Mouse (Mus musculus) retina, adult 2 months (tissue): ENCODE results near the gene Sycp2.
"Not testable (repeated sequence)": the region's sequence is repeated elsewhere in the genome, so short reads cannot be mapped to it uniquely, and the experiment has no call there.

Experiments
- DNase-seq: peaks from one replicate; pipeline ENCODE4 v3.0.0-alpha.2; 2012; ENCODE audit warnings: low read depth, low spot score

Sycp2 gene

DNA sequence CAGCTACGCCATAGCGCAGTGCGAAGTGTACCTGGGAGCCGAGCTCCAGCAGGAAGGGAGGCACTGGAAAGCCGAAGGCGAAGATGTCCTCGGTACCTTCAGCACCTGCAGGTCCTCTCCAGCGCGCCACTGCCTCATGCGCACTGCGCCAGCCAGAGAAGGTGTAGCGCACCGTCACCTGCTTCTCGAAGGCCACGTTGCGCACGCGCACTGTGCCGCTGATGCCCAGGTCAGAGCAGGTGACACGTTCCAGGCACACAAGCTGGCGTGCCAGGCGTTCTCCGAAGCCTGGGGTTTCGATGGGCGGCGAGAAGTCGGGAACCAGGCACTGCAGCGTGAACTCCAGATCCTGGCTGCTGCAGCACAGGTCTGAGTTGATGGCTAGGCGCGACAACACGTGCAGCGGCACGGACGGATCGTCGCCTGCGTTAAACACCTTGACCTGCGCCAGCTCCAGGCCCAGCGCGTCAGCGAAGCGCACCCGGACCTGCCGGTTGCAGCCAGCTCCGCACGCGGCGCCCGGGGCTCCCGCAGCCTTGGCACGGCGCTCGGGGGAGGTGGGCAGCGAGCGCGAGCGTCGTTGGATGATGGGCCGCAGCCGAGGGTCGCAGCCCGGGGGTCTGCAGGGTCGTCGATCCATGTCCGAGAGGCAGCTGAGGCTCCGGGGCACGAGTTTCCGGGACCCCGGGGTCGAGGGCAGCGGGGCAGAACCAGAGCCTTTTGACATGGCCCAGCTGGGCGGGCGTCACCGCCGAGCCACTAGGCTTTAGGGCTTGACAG, 6.2 kb upstream of the Sycp2 start:
- DNase-seq = no peak

DNA sequence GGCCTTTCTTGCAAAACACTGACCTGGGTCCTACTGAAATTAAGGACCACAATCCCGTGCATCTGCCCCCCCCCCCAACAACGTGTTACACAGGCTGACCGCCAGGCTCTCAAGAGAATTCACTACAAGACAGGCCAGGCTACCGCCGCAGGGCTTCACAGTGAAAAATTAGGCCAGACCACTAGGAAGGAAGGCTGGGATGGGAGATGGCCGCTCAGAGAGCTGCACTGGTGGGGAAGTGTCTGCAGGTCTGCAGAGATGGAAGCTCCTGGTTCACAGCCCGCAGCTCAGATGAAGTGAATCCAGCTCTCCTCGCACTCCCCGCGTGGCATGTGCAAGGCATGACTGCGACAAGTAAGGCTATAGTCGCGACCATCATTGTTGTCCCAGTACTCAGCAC, 5.6 kb upstream of the Sycp2 start:
- DNase-seq = no peak

DNA sequence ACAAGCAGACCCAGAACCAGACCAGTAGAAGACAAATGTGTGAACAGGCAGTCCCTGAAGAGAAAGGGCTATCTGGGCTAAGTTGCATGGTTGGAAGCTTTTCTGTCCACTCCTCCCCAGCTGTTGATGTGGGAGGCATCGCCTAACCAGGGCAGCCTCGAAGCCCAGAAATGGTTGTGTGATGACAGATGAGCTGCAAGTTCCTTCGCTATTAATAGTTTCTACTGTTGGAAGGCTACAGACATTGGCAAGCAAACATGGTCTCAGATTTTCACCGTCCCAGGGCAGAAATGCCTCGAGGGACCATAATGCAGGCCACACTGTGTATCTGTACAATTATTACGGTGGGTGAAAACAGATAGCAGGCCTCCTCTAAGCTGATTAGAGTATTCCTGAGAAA, 5.1 kb upstream of the Sycp2 start:
- no peak for DNase-seq

DNA sequence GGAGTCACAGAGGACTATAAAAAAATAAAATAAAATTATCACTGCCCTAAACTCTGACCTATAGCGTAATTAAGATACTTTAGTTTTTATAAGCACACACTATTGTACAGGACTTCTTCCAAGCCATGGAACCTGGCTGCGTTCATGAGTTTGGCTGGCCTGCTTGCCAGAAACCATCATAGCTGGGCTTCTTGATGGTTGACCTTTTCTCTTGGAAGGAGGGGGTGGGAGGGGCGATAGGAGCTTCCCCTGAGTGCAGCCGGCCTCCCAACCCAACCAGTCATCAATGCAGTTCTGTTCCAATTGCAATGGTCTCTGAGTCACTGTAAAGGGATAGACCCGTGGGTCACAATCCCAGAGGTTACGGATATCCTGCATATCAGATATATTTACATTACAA, 2.8 kb upstream of the Sycp2 start:
- DNase-seq = no peak

DNA sequence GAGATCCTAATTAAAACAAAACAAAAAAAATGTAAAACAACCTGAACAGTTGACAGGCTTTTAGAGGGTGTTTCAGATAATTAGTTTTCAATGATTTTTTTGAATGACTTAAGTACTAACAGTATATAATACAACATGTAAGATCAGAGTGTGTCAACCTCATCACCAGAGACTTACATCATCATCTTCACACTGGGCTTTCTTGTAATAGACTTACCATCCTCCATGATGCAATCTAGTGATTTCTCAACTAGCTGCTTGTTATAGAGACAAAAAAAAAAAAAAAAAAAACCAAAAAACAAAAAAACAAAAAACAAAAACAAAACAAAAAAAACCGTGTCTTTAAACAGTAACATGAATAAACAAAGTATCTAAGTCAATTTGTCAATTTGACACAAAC, 1.5 kb upstream of the Sycp2 start:
- no peak for DNase-seq

DNA sequence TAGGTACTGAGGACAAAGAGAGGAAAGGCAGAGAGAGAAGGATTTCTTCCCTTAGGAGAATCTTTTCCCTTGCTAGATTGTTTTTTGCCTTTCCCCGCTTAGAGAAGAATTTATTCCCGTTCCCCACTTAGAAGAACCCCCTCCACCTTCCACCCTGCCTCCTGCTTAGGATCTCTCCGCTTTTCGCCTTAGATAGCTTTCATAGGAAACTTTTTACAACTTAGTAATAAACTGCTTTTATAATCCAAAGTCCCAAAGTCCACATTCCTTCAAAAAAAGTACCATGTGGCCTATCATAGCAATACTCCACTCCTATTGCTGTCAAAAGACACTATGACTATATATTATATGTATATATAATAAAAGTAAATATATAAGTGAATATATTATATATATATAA, 64.9 kb downstream of the Sycp2 start:
- DNase-seq = no peak

DNA sequence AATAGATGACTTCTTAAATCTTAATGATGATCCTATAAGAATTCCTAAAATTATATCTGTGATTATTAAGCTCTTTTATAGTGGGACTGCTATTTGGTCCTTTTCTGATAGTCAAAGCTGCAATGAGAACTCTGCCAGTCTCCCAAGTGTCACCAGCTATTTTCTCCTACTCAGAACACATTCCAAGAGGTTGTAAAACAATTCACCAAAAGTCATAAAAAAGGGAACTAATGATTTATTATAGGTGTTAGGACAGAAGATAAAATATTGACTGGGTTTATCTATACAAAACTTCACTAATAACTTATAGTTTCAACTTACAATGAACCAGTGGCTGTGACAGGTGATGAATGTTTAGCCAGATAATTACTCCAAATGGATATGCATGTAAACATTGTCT, 65.4 kb downstream of the Sycp2 start:
- not testable (repeated sequence) for DNase-seq

DNA sequence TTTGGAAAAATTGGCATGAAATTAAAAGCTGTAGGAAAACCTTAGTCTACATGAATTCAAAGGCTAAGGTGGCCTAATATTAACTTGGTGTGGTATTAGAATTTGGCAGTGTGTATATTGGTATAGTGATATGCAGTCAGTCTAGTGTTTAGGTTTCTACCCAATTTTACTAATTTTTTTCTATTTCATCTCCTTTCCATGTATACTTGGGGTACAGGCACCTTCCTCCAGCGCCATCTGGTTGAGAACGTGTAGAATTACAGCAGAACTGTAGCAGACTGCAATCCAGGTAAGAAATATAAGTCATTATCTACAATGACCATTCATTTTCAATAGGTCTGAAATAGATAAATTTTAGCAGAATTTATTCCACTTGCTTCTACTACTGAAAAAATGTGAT, 68.4 kb downstream of the Sycp2 start:
- DNase-seq = no peak

DNA sequence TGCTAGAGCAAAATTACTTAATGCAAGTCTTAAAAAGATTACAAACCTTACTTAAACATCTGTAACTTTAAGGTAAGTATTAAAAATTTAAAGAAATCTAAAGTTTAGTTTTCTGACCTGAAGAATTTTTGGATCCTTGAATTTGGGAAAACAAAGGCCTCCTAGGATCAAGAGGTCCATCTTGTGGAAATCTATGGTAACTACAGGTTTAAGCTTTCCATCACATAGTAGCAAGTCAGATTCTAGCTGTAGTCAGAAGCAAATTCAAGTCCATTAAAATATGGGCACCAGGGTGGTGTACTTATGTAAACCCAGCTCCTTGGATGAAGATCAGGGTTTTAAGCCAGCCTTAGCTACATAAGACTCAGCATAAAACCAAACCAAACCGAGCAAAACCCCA, 69.6 kb downstream of the Sycp2 start:
- no peak for DNase-seq

DNA sequence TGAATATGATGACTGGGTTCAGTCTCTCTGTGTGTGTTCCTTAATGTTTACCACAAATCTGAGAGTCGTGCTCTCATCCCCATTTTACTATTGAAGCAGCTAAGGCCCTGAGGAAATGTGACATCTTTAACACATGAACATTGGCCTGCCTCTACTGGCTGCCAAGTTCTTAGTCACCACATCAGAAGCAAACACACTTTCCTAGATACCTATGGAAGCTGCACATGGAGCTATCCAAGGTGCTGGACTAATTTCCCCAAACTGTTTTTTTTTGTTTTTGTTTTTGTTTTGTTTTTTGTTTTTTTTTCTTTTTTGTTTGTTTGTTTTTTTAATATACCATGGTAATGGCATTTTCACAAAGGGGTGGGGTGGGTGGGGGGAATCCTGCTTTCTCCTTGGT, 77.5 kb downstream of the Sycp2 start:
- DNase-seq = no peak

DNA sequence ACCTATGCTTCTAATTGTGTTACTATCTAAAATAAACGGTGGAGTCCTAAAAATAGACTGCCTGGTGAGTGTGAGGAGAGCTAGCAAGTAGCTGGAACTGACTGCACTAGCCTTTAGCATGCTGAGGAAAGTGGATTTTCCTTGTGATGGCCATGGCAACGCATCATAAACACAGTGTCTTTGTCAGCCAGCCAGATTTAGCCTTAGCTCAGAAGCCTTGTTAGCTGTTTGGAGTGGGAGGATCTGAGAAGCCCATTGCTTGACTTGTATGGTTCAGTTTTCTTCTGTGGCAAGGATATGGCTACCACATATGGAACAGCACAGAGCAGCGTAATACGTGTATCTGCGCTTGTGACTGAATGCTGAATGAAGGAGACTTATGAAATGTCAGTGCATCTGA, 77.9 kb downstream of the Sycp2 start:
- DNase-seq = no peak

DNA sequence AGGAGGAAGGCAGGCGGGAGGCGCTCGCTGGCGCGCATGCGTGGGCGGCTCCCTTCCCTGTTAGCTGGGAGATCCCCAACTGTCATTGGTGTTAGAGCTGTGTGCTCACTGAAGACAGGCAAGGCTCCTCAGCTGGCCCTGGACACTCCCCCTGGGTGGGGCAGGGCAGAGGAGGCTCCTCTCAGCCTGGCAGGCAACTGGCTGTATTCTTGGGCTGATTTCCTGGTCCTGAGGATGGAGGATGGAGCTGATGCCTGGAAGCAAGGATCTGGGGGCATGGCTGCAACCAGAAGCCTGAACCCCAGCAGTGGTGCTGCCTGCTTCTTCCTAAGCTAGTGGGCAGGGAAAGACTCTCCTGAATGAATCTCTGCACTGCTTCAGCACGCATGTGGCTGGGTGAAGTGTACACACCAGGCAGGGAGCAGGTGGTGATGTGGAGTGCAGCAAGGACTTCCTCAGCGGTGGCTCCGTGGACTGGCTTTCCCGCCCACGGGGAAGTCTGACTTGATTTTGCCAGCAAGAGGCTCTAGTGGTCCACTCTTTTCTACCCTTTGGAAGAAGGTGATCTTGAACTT, 79.9 kb downstream of the Sycp2 start:
- peak; percentile 49 for DNase-seq

DNA sequence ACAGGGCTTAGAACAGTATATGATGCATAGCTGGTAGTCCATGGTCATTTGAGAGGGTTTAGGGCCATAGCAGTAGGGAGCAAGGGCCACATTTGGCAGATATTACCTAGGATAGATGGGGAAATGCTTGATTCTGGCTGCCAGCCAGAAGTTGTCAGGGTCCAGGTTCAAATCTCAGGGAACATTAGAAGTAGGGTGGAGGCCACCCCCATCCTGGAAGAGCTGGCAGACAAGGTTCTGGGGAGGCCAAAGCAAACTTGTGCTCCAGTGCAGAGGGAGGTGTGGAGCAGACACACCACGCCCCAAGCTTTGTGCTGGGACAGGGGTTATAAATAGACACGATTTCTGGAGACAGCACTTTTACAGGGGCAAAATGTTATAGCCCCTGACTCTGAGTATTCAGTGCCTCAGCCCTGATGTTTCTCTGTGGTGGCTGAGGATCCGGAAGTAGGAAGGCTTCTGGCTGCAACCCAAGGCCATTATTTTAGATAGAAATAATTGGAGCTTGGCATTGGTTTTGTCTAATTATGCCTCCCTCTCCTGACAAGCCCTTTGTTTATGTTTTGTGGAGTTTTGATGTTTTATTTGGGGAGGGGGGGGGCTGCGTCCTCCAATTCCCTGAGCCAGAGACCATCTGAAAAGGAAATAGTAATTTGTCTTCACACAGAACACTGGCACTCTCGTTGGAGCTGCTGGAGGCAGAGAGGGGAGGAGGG, 80.6 kb downstream of the Sycp2 start:
- no peak for DNase-seq

DNA sequence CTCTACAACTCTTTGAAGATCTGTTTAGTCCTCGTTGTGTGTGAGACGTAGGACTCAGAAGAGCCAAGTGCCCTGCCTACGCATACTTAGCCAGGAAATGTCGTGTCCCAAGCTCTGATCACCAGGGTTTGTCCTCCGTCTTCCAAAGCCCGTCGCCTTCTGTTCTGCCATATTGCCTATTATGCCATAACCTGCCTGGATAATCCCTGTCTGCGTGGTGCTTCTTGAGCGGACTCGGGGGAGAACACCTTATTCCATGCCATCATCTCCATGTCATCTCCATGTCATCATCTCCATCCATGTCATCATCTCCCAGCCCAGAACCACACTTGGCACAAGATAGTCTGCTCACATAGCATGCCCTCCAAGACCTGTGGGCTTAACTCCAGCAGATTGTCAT, 81.4 kb downstream of the Sycp2 start:
- DNase-seq = no peak

DNA sequence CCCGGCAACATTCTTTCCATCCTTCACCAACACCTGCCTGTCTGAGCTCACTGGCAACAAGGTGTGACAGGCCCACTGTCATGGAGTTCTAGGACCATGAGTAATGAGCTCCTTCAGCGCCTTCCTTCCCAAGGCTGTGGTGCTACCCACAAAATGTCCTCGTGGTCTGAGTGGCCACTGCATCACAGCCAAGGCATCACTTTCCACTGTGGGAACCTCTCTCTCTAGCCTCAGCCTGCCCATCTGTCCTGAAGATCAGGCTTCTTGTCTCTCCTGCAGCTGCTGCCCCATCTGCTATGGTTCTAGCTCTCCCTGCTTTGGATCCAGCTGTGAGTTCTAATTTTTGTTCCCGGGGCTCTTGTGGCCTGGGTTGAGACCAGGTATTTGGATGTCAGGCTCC, 82.7 kb downstream of the Sycp2 start:
- DNase-seq = no peak

DNA sequence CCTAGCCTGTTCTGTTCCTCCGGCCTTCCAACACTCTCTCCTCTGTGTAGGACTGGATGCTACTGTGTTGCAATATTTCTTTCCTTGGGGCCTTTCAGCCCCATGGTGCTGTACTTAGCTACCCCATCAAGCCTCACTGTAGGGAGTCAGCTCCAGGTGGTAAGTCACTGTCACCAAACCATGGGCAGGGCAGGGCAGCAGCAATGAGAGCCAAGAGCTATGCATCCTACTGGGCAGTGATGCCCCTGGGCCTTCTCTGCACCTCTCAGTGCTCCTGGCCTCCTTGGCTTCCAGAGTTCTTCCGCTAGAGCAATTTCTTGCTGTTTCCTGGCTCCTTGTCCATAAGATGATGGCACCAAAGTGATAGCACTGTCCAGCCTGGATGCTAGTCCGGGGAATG, 83.1 kb downstream of the Sycp2 start:
- DNase-seq = no peak

DNA sequence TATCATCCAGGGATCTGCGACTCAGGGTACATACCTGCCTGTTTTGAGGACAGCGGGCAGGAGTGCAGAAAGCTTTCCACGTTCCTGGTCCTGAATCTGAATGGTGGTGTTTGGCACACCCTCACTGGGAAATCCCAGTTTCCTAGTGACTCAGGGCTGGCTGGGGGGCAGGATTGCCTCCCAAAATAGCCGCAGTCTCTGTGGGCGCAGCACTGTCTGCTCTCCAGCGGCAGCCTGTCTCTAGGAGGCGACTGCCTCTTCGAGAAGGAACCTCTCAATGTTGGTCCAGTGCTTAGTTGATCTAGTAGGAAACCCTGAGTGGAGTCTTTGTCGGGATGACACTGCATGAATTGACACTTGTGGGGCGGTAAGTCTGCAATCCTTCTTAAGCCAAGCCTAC, 86.2 kb downstream of the Sycp2 start:
- DNase-seq = no peak

DNA sequence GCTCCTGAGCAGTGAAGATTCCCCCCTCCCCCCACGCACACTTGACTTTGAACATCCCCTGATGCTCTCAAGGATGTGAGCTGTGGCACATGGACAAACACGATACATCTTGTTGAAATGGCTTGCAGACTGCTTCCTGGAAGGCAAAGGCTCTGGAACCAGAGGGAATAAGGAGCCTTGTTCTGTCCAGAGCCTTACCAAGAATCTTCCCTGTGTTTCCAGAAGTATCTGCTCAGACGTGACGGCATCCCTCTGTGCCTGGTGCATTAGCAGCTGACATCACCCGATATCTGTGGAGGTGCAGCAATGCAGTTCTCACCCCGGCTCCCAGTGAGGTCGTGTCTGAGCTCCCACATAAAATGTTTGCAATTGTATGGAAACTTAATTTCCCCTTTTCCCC, 87.7 kb downstream of the Sycp2 start:
- no peak for DNase-seq

DNA sequence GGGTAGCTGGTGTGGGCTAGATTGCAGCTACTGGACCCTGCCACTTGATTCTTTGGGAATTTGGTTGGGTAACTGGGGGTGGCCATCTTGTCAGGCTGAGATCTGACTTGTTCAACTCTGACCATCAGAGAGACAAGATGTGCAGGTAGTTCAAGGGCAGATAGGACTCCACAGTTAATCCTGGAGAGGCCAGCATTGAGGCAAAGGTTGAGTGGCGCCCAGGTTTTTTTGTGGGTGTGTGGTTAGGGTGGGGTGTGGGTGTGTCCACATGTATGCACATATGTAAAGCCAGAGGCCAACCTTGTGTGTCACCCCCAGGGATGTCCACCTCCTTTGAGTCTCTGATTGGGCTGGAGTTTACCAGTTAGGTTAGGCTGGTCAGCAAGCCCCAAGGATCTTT, 91.2 kb downstream of the Sycp2 start:
- DNase-seq = no peak

DNA sequence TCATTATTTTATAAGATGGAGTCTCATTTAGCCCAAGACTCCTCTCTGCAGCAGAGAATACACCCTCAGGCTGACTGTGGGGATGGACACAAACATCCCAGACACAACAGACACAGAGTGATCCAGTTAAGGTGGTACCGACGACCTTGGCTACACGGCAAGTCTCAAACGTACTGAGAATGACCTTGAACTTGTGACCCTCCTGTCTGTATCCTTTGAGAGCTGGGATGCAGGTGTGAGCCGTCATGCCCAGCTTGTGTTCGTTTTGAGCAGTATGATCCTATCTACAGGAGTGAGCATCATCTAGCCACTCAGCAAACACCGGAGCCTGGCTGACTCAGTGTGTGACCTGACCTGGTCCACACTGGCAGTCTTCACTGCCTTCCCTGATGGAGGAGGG, 93.9 kb downstream of the Sycp2 start:
- DNase-seq = no peak

DNA sequence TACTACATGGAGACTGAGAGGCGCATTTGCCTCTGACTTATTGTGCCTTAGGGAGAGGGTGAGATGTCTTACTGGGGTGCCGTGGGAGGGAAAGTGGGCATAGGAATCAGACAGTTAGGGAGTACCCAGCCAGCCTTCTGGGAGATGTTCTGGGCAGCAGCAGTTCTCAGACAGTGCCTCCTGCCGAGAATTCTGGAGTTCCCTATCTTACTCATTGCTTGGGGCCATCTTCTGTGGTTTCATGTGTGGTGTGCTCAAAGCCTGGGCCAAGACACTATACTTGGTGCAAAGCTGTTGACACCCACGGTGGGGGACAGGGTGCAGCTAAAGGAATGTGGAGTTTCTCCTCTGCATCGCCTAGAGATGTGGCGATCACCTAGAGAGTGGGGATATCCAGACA, 102.8 kb downstream of the Sycp2 start:
- no peak for DNase-seq

DNA sequence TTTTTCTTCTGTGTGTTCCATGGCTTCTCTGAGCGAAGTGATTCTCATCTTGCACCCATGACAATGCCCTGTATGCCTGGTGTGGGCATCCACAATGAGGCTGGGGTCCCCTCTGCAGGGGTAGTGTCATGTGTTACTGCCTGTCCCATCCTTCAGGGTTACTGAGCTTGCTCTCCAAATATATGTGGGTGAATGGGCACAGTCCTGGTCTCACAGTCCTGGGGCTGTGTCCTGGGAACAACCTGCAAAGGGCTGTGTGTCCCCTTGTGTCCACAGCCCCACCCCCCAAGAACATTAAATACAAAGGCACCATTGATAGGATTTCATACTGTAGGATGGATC, 103.3 kb downstream of the Sycp2 start:
- no peak for DNase-seq

DNA sequence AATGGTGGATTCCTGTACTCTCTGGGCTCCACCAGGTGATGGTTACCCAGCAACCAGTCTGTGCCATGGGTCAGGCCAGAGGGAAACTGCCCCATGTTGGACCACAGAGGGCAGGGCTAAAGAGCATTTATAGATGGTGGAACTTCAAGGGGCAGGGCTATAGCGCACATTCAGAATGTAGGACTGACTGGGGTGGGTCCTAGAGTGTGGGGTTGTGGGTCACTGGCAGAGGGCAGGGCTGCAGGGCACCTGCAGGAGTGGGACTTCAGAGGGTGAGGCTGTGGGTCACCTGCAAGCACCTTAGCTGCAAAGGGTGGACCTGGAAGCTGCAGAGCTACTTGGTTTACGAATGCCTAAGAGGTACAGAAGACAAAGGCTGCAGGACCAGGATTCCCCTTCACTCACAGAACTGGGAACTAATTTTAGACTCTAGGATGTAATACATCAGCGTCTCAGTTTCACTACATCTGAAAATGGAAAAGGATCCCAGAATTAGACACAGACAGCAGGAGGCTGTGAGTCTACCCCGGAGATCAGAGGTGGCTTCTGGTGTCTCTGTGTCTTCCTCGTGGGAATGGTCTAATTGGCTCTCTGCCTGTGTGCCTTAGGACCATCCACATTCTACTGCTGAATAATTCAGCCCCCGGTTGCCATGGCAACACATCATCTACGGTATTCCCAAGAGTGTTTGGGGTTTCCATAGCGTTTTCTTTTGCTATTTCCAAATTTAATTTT, 103.9 kb downstream of the Sycp2 start:
- DNase-seq = no peak
